Mouse (Mus musculus): Measurements from ENCODE around the gene Prnp. TPM values are rescaled to one million over a fixed set of nuclear protein-coding genes. Genes with fewer than 3 reads are reported as not detected.
A peak's percentile ranks its signal among the peaks of the same experiment; 100 is the strongest.

The Prnp gene
- polyA plus RNA-seq, 1 experiment from 2014 or later: 102 TPM

DNA sequence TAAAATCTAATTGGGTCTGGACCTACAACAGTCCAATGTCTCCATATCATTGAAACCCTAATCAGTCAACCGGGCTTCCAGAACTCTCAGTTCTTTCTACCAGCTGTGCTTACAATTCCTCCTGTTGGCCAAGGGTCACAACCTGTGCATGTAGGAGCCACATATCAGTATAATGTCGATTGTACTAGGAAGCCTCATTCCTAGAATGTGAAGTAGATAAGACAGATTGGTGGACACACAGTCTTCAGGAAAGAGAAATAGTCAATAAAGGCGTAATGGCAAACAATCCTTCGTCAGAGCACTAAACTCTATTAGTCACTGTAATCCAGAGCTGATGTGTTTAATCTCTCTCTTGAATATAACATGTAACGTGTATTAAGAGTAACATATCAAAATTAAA is 40.7 kb upstream of the Prnp start:
- Histone ChIP-seq H3K27me3 (ENCODE audit: control insufficient read depth, insufficient read depth, low read length) (no peaks in the 10 kb centered on the region), H3K4me1 (replicated peaks; ENCODE audit: control insufficient read depth, insufficient read depth) (no peaks in the 10 kb centered on the region), H3K9ac (ENCODE audit: low read length) (no peak overlapping the region), H3K4me3 (ENCODE audit: low read depth, low read length) (no peak overlapping the region), H3K27ac (replicated peaks) (no peak overlapping the region), H3K36me3 (ENCODE audit: control insufficient read depth, insufficient read depth, low read length) (no peaks in the 10 kb centered on the region), H3K4me2 (replicated peaks; ENCODE audit: low read depth) (no peak overlapping the region), H3K9me3 (ENCODE audit: control insufficient read depth, low read length) (no peaks in the 10 kb centered on the region)
- TF ChIP-seq CTCF (IDR thresholded peaks at IDR 0.05; ENCODE audit: low read depth) (no peak), EP300 (optimal IDR thresholded peaks at IDR 0.05) (no peak)
- ATAC-seq (ENCODE audit: low FRiP score, low TSS enrichment): peak; percentile 86
- DNase-seq (ENCODE audit: low spot score): no peak
- WGBS: 56% methylated on average over 5 of the region's 5 CpGs

DNA sequence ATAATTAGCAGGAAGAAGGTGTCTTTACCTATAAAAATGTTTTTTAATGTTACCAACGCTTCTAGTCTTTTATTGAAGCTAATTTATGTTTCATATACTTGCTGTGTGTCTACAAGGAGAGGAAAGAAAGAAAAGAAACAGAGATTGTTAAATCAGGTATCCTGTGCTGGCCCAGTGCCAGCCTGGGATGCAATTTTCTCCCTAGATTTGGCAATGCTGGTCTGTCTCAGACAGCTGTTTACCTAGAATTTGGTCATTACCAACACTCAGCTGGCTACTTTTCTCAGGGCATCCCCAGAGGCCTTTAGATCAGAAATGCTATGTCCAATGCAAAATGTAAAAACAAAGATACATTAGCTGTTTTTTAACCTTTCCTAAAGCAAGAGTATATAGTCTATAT is 36.4 kb upstream of the Prnp start:
- Histone ChIP-seq H3K27ac (replicated peaks) (no peak overlapping the region), H3K4me3 (ENCODE audit: low read depth, low read length) (no peak overlapping the region), H3K27me3 (ENCODE audit: control insufficient read depth, insufficient read depth, low read length) (no peaks in the 10 kb centered on the region), H3K4me2 (replicated peaks; ENCODE audit: low read depth) (no peak overlapping the region), H3K4me1 (replicated peaks; ENCODE audit: control insufficient read depth, insufficient read depth) (no peaks in the 10 kb centered on the region), H3K9me3 (ENCODE audit: control insufficient read depth, low read length) (no peaks in the 10 kb centered on the region), H3K36me3 (ENCODE audit: control insufficient read depth, insufficient read depth, low read length) (no peaks in the 10 kb centered on the region), H3K9ac (ENCODE audit: low read length) (no peak overlapping the region)
- no peak for DNase-seq (ENCODE audit: low spot score)
- no peak for ATAC-seq (ENCODE audit: low FRiP score, low TSS enrichment)
- 67% methylated on average over 1 of the region's 1 CpGs for WGBS
- TF ChIP-seq CTCF (IDR thresholded peaks at IDR 0.05; ENCODE audit: low read depth) (no peak), EP300 (optimal IDR thresholded peaks at IDR 0.05) (no peak)

DNA sequence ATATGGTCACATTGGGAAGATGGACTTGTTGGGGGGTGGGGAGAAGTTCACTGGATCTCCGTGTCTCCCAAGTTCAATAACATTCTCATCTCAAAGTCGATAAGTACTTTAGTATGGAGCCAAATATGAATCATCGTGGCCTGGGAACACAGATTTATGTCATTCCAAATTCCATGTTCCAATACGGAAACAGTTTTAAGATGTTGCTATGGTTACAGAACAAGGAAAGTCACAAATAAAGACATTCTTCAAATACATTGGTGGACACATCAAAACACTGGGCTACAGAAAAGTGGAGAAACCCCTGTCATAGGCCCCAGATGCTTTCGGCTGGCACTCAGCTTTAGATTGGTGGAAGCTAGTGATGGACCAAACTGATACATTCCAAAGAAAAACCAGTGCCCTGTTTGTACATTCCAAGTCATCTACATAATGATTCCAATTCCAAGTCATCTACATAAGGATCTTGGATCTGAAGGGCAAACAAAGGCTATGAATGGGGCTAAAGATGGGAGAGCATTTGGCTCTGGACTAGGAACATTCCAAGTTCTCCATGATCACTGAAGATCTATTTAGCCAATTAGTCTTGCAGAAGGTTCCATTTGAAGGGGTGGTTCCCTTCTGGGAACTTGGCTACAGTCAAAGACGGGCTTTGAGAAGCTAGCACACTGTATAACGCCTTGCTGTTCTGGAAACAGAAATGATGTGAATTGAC is 33.0 kb upstream of the Prnp start:
- no peaks in the 10 kb centered on the region for H3K27me3 ChIP-seq (ENCODE audit: control insufficient read depth, insufficient read depth, low read length)
- 75% methylated on average over 7 of the region's 7 CpGs for WGBS
- no peak overlapping the region for H3K4me2 ChIP-seq (replicated peaks; ENCODE audit: low read depth)
- no peaks in the 10 kb centered on the region for H3K36me3 ChIP-seq (ENCODE audit: control insufficient read depth, insufficient read depth, low read length)
- ATAC-seq (ENCODE audit: low FRiP score, low TSS enrichment) (no peak), DNase-seq (ENCODE audit: low spot score) (no peak)
- no peak overlapping the region for H3K4me3 ChIP-seq (ENCODE audit: low read depth, low read length)
- H3K9ac ChIP-seq (ENCODE audit: low read length): no peak overlapping the region
- no peak for TF ChIP-seq EP300 (optimal IDR thresholded peaks at IDR 0.05)
- no peak for TF ChIP-seq CTCF (IDR thresholded peaks at IDR 0.05; ENCODE audit: low read depth)
- H3K4me1 ChIP-seq (replicated peaks; ENCODE audit: control insufficient read depth, insufficient read depth): no peaks in the 10 kb centered on the region
- H3K27ac ChIP-seq (replicated peaks): no peak overlapping the region
- H3K9me3 ChIP-seq (ENCODE audit: control insufficient read depth, low read length): no peaks in the 10 kb centered on the region

DNA sequence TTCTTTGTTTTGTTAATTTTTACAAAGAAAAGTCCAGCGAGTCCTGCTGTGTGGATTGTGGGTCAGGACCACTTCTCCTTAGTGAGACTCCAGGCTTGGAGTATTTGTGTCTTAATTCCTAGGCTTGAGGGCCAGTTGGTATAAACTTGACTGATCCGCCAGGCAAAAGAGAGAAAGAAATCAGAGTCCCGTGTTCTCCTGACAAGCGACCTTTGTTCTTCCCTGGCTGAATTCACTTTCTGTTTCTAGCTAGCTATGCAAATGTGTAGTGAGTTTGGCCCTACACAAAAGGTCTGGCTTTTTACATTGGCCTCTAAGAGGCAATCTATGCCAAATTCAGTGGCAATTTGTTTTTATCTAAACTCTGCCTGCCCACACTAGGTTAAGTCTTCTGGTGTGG is 28.0 kb upstream of the Prnp start:
- Histone ChIP-seq H3K36me3 (ENCODE audit: control insufficient read depth, insufficient read depth, low read length) (no peaks in the 10 kb centered on the region), H3K9ac (ENCODE audit: low read length) (no peak overlapping the region), H3K4me1 (replicated peaks; ENCODE audit: control insufficient read depth, insufficient read depth) (no peaks in the 10 kb centered on the region), H3K9me3 (ENCODE audit: control insufficient read depth, low read length) (no peaks in the 10 kb centered on the region), H3K4me2 (replicated peaks; ENCODE audit: low read depth) (no peak overlapping the region), H3K27me3 (ENCODE audit: control insufficient read depth, insufficient read depth, low read length) (no peaks in the 10 kb centered on the region), H3K27ac (replicated peaks) (no peak overlapping the region), H3K4me3 (ENCODE audit: low read depth, low read length) (no peak overlapping the region)
- DNase-seq (ENCODE audit: low spot score) (no peak), ATAC-seq (ENCODE audit: low FRiP score, low TSS enrichment) (no peak)
- TF ChIP-seq CTCF (IDR thresholded peaks at IDR 0.05; ENCODE audit: low read depth): no peak
- TF ChIP-seq EP300 (optimal IDR thresholded peaks at IDR 0.05): no peak
- 59% methylated on average over 4 of the region's 4 CpGs for WGBS

DNA sequence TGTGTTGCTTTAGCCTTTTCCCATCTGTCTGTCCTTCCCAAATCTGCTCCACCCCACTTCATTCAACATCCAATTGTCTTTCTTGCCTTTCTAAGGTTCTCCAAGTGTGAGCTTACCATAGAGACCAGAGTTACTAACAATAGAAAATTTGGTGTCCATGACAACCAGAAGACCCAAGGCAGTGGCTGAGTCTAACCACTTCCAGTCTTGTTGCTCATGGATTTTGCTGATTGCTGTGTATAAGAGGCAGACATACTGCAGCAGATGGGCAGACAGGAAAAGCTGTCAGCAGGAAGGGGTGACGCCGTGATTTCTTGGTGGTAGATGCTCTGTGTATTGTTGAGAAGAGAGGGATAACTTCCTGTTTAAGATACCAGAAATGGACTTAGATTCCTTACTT is 26.6 kb upstream of the Prnp start:
- 49% methylated on average over 2 of the region's 2 CpGs for WGBS
- Histone ChIP-seq H3K36me3 (ENCODE audit: control insufficient read depth, insufficient read depth, low read length) (no peaks in the 10 kb centered on the region), H3K9me3 (ENCODE audit: control insufficient read depth, low read length) (no peaks in the 10 kb centered on the region), H3K9ac (ENCODE audit: low read length) (no peak overlapping the region), H3K27me3 (ENCODE audit: control insufficient read depth, insufficient read depth, low read length) (no peaks in the 10 kb centered on the region), H3K4me3 (ENCODE audit: low read depth, low read length) (no peak overlapping the region), H3K4me2 (replicated peaks; ENCODE audit: low read depth) (no peak overlapping the region), H3K27ac (replicated peaks) (no peak overlapping the region), H3K4me1 (replicated peaks; ENCODE audit: control insufficient read depth, insufficient read depth) (no peaks in the 10 kb centered on the region)
- TF ChIP-seq EP300 (optimal IDR thresholded peaks at IDR 0.05): no peak
- no peak for TF ChIP-seq CTCF (IDR thresholded peaks at IDR 0.05; ENCODE audit: low read depth)
- no peak for DNase-seq (ENCODE audit: low spot score)
- no peak for ATAC-seq (ENCODE audit: low FRiP score, low TSS enrichment)

DNA sequence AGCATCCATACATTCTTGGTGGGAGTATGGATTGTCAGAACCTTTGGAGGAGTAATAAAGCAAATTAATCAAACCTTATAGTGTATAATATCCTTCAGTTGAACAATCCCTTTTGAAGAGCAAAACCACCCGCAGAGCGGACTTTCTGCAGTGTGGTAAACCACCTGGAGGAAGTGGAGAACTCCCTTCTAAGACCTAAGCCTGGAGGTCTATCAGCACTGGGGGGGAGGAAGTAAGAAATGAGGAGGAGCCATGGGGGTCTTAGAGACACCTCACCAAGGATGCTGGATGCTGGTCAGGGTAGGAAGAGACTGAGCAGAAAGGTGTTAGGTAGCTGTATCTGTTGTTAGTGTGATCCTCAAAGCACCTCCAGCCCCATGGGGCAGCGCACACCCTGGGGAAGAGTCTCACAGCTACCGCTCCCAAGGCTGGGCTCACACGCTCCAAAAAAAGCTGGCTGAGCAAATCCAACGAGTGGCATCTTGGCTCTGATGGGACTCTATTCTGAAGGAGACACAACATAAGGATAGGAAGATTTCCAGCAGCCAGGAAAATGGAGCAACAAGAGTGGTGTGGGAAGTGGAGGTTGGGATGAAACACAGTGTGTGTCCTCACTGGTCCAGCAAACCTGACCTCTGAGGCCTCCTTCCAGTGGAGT is 23.1 kb upstream of the Prnp start:
- 76% methylated on average over 6 of the region's 6 CpGs for WGBS

More for the DNA sequence above, 23.1 kb upstream of the Prnp start:
- ATAC-seq (ENCODE audit: low FRiP score, low TSS enrichment) (no peak), DNase-seq (ENCODE audit: low spot score) (no peak)
- Histone ChIP-seq H3K4me3 (ENCODE audit: low read depth, low read length) (no peak overlapping the region), H3K27me3 (ENCODE audit: control insufficient read depth, insufficient read depth, low read length) (no peaks in the 10 kb centered on the region), H3K9ac (ENCODE audit: low read length) (no peak overlapping the region), H3K9me3 (ENCODE audit: control insufficient read depth, low read length) (no peaks in the 10 kb centered on the region), H3K4me1 (replicated peaks; ENCODE audit: control insufficient read depth, insufficient read depth) (no peaks in the 10 kb centered on the region), H3K27ac (replicated peaks) (no peak overlapping the region), H3K4me2 (replicated peaks; ENCODE audit: low read depth) (no peak overlapping the region), H3K36me3 (ENCODE audit: control insufficient read depth, insufficient read depth, low read length) (no peaks in the 10 kb centered on the region)
- TF ChIP-seq EP300 (optimal IDR thresholded peaks at IDR 0.05) (no peak), CTCF (IDR thresholded peaks at IDR 0.05; ENCODE audit: low read depth) (no peak)

All from stomach, postnatal 0 days (tissue).